Mouse (Mus musculus) CH12.LX (cell line): ENCODE measurements around the gene E130114P18Rik.

Experiments used
- CTCF ChIP-seq, 2 experiments: IDR thresholded peaks in 1 of 2; conservative IDR thresholded peaks in 1 of 2; 2 replicates each; pipeline ENCODE4 v1.5.1; 2011 to 2012; ENCODE audit warnings: low read depth in 2 of 2, low read length in 2 of 2, improper control_type of control experiment in 1 of 2, inconsistent platforms in 1 of 2, mild to moderate bottlenecking in 1 of 2, moderate library complexity in 1 of 2
- E2F4 ChIP-seq: IDR thresholded peaks from 2 replicates; pipeline ENCODE4 v1.6.1; 2011; ENCODE audit warnings: low read depth, low read length, improper control_type of control experiment; ENCODE audit not compliant: insufficient replicate concordance
- GABPA ChIP-seq: IDR thresholded peaks from 2 replicates; pipeline ENCODE4 v1.6.1; 2012; ENCODE audit warnings: low read depth, low read length, improper control_type of control experiment, inconsistent platforms; ENCODE audit not compliant: insufficient replicate concordance
- MAFK ChIP-seq: IDR thresholded peaks from 2 replicates; pipeline ENCODE4 v1.6.1; 2011; ENCODE audit warnings: low read length, improper control_type of control experiment; ENCODE audit not compliant: insufficient replicate concordance
- MAX ChIP-seq: IDR thresholded peaks from 2 replicates; pipeline ENCODE4 v1.6.1; 2011; ENCODE audit warnings: low read length, improper control_type of control experiment
- MYC ChIP-seq: IDR thresholded peaks from 2 replicates; pipeline ENCODE4 v1.6.1; 2011; ENCODE audit warnings: low read depth, mild to moderate bottlenecking, improper control_type of control experiment, low read length
- POLR2A ChIP-seq: IDR thresholded peaks from 2 replicates; pipeline ENCODE4 v1.6.1; 2011; ENCODE audit warnings: low read depth, mild to moderate bottlenecking, improper control_type of control experiment, low read length
- UBTF ChIP-seq: IDR thresholded peaks from 2 replicates; pipeline ENCODE4 v1.6.1; 2012; ENCODE audit warnings: low read depth, mild to moderate bottlenecking, inconsistent platforms, low read length, improper control_type of control experiment, moderate library complexity
- USF1 ChIP-seq: IDR thresholded peaks from 2 replicates; pipeline ENCODE4 v1.6.1; 2014; ENCODE audit warnings: low read depth, mild to moderate bottlenecking, inconsistent platforms, low read length, improper control_type of control experiment

- no peak for TF ChIP-seq POLR2A
- no peak for TF ChIP-seq E2F4
- TF ChIP-seq MAX = no peak
- TF ChIP-seq MAFK = no peak
- no peak for TF ChIP-seq CTCF (conservative IDR thresholded peaks at IDR 0.05 in 1 of 2, IDR thresholded peaks at IDR 0.05 in 1 of 2; ENCODE audit: low read depth in 2 of 2, low read length in 2 of 2)
- no peak for TF ChIP-seq USF1
- TF ChIP-seq GABPA = no peak
- no peak for TF ChIP-seq UBTF
- no peak for TF ChIP-seq MYC
Measured at GRCm38 (mm10) chr4:97821556-97822251, 43.8 kb upstream of the E130114P18Rik start.
